Mouse (Mus musculus): ENCODE results near the gene Pacrg. TPM values are rescaled to one million over a fixed set of nuclear protein-coding genes. Genes with fewer than 3 reads are reported as not detected.

Pacrg gene
- total and polyA plus RNA-seq, 2 experiments, result not detected

GRCm38 (mm10) chr17:10369961-10370659, 470.0 kb downstream of the Pacrg start:
- no peaks in the 10 kb centered on the region for H3K27me3 ChIP-seq (ENCODE audit: control insufficient read depth, insufficient read depth, low read length)
- WGBS, result 85% methylated on average over 13 of the region's 13 CpGs
- no peak for TF ChIP-seq POLR2A (IDR thresholded peaks at IDR 0.05; ENCODE audit: extremely low read depth, insufficient read depth, low read length)
- H3K4me1 ChIP-seq (ENCODE audit: control insufficient read depth, insufficient read depth, low read length), result peaks cover 5% of the 10 kb centered on the region; the same call in 1 of the 2 replicates
- H3K4me3 ChIP-seq (ENCODE audit: insufficient read depth, low read depth, low read length), result no peak overlapping the region
- H3K27ac ChIP-seq (replicated peaks; ENCODE audit: insufficient read depth, low read depth, low read length), result peak overlapping the region; percentile 44
- DNase-seq (ENCODE audit: extremely low read depth, low read depth, low spot score), result no peak
- H3K9ac ChIP-seq (ENCODE audit: low read depth, low read length), result no peak overlapping the region
- H3K79me2 ChIP-seq (ENCODE audit: control insufficient read depth, insufficient read depth, low read length), result no peaks in the 10 kb centered on the region
- no peaks in the 10 kb centered on the region for H3K36me3 ChIP-seq (ENCODE audit: control insufficient read depth, insufficient read depth, low read length)

- Histone ChIP-seq H3K27ac (replicated peaks; ENCODE audit: insufficient read depth, low read depth, low read length) (no peak overlapping the region), H3K79me2 (ENCODE audit: control insufficient read depth, insufficient read depth, low read length) (no peaks in the 10 kb centered on the region), H3K4me1 (ENCODE audit: control insufficient read depth, insufficient read depth, low read length) (peaks cover 5% of the 10 kb centered on the region; the same call in 1 of the 2 replicates), H3K9ac (ENCODE audit: low read depth, low read length) (no peak overlapping the region), H3K4me3 (ENCODE audit: insufficient read depth, low read depth, low read length) (no peak overlapping the region), H3K36me3 (ENCODE audit: control insufficient read depth, insufficient read depth, low read length) (no peaks in the 10 kb centered on the region), H3K27me3 (ENCODE audit: control insufficient read depth, insufficient read depth, low read length) (no peaks in the 10 kb centered on the region)
- DNase-seq (ENCODE audit: extremely low read depth, low read depth, low spot score), result no peak
- no peak for TF ChIP-seq POLR2A (IDR thresholded peaks at IDR 0.05; ENCODE audit: extremely low read depth, insufficient read depth, low read length)
- TF ChIP-seq CTCF (IDR thresholded peaks at IDR 0.05; ENCODE audit: low read depth, low read length), result no peak
- 66% methylated on average over 5 of the region's 5 CpGs for WGBS
These were observed 473.1 kb downstream of the Pacrg start for GRCm38 (mm10) chr17:10367044-10367443.

DNA sequence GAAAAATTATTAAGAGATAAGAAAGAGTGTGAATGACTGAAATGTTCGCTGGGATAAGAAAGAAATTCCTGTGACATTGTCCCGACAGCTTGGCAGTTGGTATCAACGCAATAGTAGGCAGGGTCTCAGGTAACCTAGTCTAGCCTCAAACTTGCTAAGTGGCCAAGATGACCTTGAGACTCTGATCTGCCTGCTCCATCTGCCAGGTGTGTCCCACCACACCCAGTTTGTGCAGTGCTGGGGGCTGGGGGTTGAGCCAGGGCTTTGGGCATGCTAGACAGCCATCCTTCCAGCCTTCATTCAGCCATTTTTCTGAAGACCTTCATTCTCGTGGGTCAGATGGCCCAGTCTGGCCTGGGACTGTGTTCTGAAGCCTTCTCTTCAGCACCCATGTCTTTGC, 473.5 kb downstream of the Pacrg start:
- Histone ChIP-seq H3K4me1 (ENCODE audit: control insufficient read depth, insufficient read depth, low read length) (peaks cover 5% of the 10 kb centered on the region; the same call in 1 of the 2 replicates), H3K9ac (ENCODE audit: low read depth, low read length) (no peak overlapping the region), H3K79me2 (ENCODE audit: control insufficient read depth, insufficient read depth, low read length) (no peaks in the 10 kb centered on the region), H3K27me3 (ENCODE audit: control insufficient read depth, insufficient read depth, low read length) (no peaks in the 10 kb centered on the region), H3K4me3 (ENCODE audit: insufficient read depth, low read depth, low read length) (no peak overlapping the region), H3K36me3 (ENCODE audit: control insufficient read depth, insufficient read depth, low read length) (no peaks in the 10 kb centered on the region), H3K27ac (replicated peaks; ENCODE audit: insufficient read depth, low read depth, low read length) (no peak overlapping the region; the same call in 1 of the 2 replicates)
- no peak for DNase-seq (ENCODE audit: extremely low read depth, low read depth, low spot score)
- TF ChIP-seq CTCF (IDR thresholded peaks at IDR 0.05; ENCODE audit: low read depth, low read length) (no peak), POLR2A (IDR thresholded peaks at IDR 0.05; ENCODE audit: extremely low read depth, insufficient read depth, low read length) (no peak)
- 75% methylated on average over 4 of the region's 4 CpGs for WGBS

GRCm38 (mm10) chr17:10365501-10366482, 474.3 kb downstream of the Pacrg start:
- 80% methylated on average over 13 of the region's 13 CpGs for WGBS
- Histone ChIP-seq H3K79me2 (ENCODE audit: control insufficient read depth, insufficient read depth, low read length) (no peaks in the 10 kb centered on the region), H3K27ac (replicated peaks; ENCODE audit: insufficient read depth, low read depth, low read length) (no peak overlapping the region), H3K4me1 (ENCODE audit: control insufficient read depth, insufficient read depth, low read length) (peaks cover 2% of the 10 kb centered on the region; the same call in 1 of the 2 replicates), H3K36me3 (ENCODE audit: control insufficient read depth, insufficient read depth, low read length) (no peaks in the 10 kb centered on the region), H3K4me3 (ENCODE audit: insufficient read depth, low read depth, low read length) (no peak overlapping the region), H3K9ac (ENCODE audit: low read depth, low read length) (no peak overlapping the region), H3K27me3 (ENCODE audit: control insufficient read depth, insufficient read depth, low read length) (no peaks in the 10 kb centered on the region)
- DNase-seq (ENCODE audit: extremely low read depth, low read depth, low spot score), result no peak
- TF ChIP-seq CTCF (IDR thresholded peaks at IDR 0.05; ENCODE audit: low read depth, low read length) (no peak), POLR2A (IDR thresholded peaks at IDR 0.05; ENCODE audit: extremely low read depth, insufficient read depth, low read length) (no peak)

- WGBS, result 89% methylated on average over 3 of the region's 3 CpGs
- H3K27ac ChIP-seq (replicated peaks; ENCODE audit: insufficient read depth, low read depth, low read length), result no peak overlapping the region
- H3K27me3 ChIP-seq (ENCODE audit: control insufficient read depth, insufficient read depth, low read length), result no peaks in the 10 kb centered on the region
- TF ChIP-seq POLR2A (IDR thresholded peaks at IDR 0.05; ENCODE audit: extremely low read depth, insufficient read depth, low read length), result no peak
- TF ChIP-seq CTCF (IDR thresholded peaks at IDR 0.05; ENCODE audit: low read depth, low read length), result no peak
- no peak for DNase-seq (ENCODE audit: extremely low read depth, low read depth, low spot score)
- no peak overlapping the region for H3K9ac ChIP-seq (ENCODE audit: low read depth, low read length)
- H3K4me3 ChIP-seq (ENCODE audit: insufficient read depth, low read depth, low read length), result no peak overlapping the region
- H3K36me3 ChIP-seq (ENCODE audit: control insufficient read depth, insufficient read depth, low read length), result no peaks in the 10 kb centered on the region
- H3K4me1 ChIP-seq (ENCODE audit: control insufficient read depth, insufficient read depth, low read length), result peaks cover 4% of the 10 kb centered on the region
- no peaks in the 10 kb centered on the region for H3K79me2 ChIP-seq (ENCODE audit: control insufficient read depth, insufficient read depth, low read length)
These were observed 477.0 kb downstream of the Pacrg start for GRCm38 (mm10) chr17:10363151-10363550.

Data from liver, adult 2 months (tissue).